Mouse (Mus musculus): ENCODE data around the gene Tcp1.

- TF ChIP-seq CTCF (IDR thresholded peaks at IDR 0.05; ENCODE audit: borderline replicate concordance, insufficient read depth, low read length) (no peak), POLR2A (IDR thresholded peaks at IDR 0.05; ENCODE audit: low read depth, low read length) (no peak)
These were observed 48.6 kb upstream of the Tcp1 start for GRCm38 (mm10) chr17:12866853-12867252.

Data from embryonic fibroblast, embryonic 13.5 days (primary cell).